Mouse (Mus musculus) yolk sac, embryonic 10.5 days (tissue): ENCODE data around the gene Cdx2.
A peak's percentile ranks its signal among the peaks of the same experiment; 100 is the strongest.

Experiments
- DNase-seq: peaks from one replicate; pipeline ENCODE4 v3.0.0-alpha.2; 2017; ENCODE audit warnings: low spot score

The Cdx2 gene

DNA sequence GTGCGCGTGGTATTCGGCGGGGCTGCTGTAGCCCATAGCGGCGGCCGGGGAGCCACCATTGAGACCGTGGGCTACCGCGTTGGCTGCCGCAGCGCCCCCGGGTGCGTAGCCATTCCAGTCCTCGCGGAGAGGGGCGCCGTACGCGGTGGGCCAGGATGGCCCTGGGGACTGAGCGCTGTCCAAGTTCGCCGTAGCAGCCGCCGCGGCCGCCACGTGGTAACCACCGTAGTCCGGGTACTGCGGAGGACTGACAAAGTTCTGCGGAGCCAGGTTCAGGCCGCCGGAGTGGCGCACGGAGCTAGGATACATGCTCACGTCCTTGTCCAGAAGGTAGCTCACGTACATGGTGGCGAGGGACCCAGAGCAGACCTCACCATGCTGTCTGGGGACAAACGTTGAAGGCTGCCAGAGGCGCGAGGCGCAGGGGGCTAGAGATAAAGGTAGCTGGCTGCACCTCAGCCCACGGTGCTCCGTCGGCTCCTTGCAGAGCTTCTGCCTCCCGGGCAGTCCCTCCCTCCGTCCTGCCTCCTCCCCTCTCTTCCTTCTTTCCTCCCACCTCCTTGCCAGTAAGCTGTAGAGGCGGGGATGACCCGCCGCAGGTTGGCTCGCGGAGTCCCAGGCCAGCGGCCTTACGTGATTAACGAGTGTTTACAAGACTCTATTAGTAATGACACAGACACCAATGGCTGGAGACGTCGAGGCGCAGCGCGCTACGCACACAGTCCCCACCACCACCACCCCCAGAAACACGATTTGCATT is at the start of gene Cdx2:
Cdx2 (minus strand) TSS at position 633 of the 760 bp plus-strand sequence.
- peak; percentile 86 for DNase-seq

DNA sequence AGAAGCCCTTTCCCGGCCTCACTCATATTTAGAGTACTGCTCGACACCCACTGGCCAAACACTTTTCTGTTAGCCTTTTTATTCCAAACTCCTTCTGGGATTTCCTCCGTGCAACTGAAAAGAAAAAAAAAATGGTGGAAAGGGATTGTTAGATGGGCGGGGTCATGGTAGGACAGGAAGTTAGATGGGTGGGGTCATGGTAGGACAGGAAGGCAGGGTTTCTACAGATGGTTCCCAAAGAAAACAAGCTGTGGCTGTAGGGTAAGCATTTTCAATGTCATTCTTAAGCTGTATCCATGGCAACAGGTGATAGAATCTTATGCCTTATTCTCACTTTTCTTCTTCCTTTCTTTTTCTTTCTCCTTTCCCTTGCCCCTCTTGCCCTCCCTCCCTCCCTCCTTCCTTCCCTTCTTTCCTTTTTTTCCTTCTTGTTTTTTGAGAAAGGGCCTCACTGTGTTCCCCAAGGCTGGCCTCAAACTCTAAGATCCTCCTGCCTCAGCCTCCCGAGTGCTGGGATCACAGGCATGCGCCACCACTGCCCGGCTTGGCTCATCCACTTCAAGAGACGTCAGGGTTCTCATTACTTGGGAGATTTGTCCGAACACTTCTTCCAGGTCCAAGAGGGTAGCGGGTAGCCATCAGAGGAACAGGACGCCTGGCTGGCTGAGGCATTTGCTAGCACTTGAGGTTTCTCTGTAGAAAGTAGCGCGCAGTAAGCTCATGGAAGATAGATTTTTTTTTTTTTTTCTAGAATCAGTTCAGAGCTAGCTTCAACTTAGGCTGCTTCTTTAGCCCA is 49.4 kb upstream of the Cdx2 start:
- DNase-seq = no peak

DNA sequence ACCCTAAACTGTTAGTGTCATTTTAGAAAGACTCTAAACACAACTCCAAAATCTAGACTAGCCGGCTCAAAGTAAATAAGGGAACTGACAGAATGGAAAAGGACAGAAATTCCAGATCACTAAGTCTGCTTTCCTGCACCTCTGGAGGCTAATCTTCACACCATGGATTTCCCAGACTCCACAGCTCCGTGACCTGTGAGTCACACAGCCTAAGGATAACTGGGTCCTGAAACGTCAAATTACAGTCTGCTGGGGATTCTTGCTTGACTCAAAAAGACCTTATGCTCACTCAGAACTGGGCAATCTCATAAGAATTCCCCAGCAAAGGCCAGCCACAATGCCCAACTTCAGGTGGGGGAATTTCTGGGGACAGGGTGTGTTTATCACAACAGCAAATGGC is 48.7 kb upstream of the Cdx2 start:
- no peak for DNase-seq

DNA sequence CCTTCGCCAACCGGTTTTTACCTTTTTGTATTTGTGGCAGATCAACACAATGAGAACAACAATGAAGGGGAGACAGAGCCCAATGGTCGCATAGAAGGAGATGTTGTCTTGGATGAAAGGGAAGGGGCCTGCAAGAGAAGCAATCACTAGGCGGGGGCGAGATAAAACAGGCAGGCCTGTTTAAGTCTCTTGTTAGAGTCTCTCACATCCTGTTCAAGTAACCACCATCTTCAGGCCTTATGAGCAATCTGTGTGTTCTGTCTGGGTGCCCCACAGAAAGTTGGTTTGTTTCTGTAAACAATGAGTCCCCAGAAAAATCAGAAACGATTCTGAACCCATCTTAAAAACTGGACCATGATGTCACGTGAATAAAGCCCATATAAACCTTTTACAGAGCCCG is 47.9 kb upstream of the Cdx2 start:
- no peak for DNase-seq

DNA sequence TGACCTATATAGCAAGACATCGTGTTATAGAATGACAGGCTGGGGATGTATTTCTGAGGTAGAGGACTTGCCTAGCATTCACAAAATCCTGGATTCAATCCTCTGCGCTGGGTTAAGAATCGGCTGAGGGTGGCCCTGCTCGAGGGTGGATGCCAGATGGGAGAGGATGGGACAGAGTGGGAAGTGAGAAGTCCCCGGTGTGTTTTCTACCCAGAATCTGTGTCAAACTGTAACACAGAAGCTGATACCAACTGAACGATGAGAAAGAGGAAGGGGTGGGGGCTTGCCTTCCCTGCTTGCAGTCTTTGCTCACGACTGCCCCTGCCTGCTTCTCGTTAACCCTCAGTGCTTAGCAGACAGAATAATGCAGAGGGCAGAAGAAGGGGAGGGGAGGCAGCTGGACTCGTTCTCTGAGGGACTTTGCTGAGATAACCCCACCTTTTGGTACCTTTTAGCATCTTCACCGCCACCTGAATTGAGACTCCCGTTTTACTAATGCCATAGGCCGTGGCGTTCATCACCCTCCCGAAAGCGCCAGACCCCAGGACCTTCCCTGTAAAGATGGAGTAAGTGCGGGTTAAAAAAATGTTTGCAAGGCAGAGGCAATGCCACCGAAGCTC is 47.2 kb upstream of the Cdx2 start:
- DNase-seq = no peak

DNA sequence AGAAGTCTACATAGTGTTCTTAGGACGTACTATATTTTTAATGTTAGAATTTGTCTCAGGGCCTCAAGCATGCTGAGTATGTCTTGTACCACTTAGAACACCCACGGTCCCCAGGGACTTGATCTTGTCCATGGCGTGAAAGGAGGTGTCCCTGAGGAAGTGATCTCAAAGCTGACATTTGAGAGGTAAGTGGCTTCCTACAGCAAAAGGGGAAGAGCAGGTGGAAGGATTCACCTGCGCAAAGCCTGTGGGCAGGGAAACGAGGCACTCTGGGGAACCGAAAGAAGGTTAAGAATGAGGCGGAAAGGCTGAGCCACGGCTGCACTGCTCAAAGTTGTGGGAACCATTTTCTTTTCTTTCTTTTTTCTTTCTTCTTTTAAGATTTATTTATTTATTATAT is 44.9 kb upstream of the Cdx2 start:
- no peak for DNase-seq

DNA sequence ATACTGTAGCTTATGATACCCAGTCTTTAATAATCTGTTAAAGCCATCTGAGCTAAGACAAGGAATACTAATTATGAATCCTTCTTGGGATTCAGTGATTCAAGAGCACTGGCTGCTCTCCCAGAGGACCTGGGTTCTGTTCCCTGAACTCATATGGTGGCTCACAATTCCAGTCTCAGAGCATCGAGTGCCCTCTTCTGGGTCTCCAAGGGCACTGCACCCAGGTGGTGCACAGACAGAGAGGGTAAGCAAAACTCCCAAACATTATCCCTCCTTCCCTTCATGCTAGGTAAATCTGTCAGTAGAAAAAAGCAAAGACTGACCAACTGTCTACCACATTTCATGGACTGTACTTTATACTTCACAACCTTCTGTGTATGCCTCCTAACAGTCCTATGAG is 38.9 kb upstream of the Cdx2 start:
- no peak for DNase-seq

DNA sequence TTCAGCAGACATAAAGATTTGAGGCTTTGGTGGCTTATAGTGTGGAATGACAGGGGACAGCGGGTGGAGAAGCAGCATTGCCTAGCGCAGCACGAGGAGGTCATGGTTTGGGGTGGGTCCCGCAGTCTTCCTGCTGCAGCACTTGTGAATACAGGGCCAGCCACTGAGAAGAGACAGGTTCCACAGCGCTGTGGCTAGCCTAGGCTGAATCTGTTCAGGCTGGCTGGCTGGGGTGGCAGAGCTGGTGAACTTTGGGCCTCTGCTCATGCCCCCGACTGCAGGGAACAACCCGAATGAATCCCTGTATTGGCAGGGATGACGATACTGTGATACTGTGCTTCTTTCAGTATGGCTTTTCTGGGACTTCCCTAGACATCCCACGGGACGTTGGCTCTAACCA is 36.8 kb upstream of the Cdx2 start:
- DNase-seq = no peak

DNA sequence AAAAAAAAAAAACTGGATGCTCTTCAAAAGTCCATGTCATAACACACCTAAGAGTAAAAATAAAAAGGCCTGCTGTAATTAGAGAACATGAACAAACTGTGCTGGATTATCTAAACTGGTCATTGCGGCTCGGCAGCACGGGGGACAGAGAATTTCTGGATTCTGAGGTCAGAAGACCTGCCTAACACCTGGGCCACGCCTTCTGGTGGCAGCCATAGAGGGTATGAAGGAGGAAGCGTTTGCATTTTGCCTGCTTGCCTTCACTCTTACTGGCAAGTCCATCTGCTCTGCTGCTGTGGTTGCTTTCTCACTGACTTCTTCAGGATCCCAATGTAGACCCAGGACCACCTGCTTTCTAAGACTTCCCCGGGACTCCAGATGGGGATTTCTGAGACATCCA is 35.8 kb upstream of the Cdx2 start:
- no peak for DNase-seq

DNA sequence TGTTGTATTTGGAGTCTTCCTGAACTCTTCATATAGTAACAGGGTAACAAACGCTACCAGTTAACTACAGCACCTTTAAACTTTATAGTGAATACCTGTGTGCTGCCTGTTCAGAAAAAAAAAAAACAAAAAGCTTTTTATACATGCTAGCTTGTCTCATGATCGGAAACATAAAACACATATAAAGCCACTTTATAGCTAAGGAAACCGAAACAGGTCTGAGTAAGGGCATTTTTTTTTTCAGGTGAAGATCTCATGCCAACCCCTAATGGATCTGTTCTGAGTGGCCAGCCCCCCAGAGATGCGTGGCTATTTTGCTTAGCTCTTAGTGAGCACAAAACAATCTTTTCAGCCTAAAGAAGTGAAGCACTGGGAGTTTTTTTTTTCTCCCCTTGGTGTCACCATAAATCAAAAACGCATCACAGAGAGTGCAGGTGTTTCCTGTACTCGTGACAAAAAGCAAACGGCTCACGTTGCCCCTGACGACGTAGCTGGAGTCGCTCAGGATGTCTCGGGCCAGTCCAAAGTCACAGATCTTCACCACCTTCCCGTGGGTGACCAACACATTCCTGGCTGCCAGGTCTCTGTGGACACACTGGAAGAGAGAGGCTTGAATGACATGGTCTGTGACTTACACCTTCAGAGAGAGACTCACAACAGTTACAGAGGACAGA is 33.8 kb upstream of the Cdx2 start:
- DNase-seq = no peak

DNA sequence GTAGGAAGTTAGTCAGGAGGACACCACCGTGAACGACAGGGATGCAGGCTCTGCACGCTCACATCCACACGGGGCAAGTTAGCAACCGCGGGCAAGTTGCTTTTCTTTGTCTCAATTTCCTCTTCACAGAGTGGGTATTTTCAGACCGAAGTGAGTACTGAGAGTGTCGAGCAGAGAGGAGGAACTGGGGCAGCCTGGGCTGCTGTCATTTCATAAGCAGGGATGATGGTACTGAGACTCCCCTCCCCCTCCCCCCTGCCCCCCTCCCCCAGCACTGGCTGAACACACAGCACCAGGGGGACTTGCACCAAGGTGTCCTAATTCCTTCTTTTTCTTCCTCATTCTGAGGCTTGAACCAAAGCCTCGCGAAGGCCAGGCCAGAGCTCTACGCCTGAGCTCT is 32.5 kb upstream of the Cdx2 start:
- DNase-seq = no peak

DNA sequence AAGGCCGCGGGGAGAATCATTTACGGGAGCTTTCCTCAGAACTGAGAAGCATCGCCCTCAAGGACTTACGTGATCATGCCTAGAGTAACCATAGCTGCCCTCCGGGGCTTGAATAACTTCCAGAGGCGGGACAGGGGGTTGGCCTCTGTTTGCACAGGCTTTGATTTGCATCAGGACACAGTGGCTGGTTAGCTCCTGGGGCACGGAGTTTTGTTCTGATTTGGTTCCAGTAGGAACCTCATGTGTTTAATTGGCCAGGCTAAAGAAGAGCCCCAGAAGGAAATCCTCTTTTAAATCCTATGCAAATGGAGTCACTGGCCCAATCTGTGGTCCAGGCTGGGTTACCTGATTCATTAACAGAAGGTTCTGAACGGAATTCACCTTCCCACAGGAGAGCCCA is 31.9 kb upstream of the Cdx2 start:
- no peak for DNase-seq

DNA sequence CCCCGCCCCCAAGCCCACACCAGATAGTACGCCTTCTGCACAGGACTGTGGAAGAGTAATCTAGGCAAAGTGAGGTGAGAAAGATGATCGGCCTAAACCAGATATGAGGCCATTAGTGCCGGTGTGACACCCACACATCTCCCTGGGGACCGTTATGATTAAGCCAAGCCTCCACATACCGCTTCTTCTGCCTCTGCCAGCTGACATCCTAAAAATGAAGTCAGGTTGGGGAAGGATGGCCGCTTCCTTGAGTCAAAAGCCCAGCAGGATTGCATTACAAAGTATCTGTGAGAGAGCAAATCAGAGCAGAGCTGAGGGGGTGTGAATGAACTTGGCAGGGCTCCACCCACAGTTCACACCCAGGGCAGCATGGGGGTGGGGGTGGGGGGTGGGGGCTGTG is 25.6 kb upstream of the Cdx2 start:
- DNase-seq = no peak

DNA sequence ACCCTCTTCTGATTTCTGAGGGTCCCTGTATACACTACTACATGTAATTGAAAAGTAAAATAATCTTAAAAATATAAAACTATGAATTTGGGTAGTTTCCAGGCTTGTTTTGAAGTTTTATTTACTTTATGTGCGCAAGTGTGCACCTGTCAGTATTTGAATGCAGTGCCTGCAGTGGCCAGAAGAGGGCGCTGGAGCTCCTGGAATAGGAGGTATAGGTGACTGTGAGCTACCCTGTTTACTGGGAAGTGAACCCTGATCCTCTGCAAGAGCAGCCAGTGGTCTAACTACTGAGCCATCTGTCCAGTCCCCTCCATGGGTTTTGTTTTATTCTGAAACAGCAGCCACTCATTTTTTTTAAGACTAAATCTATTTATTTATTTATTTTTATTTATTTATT is 24.5 kb upstream of the Cdx2 start:
- DNase-seq = no peak

DNA sequence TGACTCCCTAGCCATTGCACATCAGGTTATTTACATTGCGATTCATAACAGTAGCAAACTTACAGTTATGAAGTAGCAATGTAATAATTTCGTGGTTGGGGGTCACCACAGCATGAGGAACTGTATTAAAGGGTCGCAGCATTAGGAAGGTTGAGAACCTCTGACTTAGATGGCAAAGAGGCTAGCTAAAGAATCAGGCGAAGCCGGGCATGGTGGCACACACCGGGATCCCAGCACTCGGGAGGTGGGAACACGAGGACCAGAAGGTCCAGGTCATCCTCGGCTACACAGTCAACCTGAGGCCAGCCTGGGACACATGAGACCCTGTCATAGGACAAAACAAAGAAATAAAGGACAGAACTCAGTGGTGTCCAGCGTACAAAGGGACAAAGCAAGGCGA is 22.9 kb upstream of the Cdx2 start:
- DNase-seq = no peak

DNA sequence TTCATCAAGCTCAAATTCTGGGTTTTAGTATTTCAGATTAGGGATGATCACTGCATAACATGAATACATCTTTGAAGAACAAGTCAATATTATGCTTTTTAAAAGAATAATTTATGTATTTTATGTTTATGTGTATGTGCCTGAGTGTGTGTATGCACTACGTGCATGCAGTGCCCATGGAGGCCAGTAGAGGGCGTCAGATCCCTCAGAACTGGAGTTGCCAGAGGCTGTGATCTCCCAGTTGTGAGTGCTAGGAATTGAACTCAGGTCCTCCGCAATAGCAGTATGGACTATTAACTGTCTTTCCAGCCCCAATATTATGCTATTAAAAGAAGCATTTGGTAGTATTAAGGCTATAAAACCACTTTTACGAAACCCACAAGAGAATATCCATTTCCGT is 20.6 kb upstream of the Cdx2 start:
- DNase-seq = no peak

DNA sequence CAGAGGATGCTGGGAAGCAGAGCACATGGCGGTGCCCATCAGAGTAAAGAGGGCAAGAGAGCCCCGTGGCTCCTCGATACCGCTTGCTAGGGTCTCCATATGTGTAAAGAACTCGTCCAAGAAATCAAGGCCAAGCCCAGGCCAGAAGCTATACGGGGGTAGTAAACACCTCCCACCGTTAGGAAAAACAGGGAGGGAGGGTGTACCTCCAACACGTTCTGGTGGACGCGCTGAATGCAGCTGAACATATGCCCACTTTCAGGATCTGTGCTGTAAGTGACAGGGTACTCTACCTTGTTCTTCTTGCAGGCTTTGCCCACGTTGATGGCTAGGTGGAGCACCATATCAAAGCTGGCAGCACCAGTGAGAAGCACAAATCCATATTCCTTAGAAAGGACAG is 18.9 kb upstream of the Cdx2 start:
- DNase-seq = no peak

DNA sequence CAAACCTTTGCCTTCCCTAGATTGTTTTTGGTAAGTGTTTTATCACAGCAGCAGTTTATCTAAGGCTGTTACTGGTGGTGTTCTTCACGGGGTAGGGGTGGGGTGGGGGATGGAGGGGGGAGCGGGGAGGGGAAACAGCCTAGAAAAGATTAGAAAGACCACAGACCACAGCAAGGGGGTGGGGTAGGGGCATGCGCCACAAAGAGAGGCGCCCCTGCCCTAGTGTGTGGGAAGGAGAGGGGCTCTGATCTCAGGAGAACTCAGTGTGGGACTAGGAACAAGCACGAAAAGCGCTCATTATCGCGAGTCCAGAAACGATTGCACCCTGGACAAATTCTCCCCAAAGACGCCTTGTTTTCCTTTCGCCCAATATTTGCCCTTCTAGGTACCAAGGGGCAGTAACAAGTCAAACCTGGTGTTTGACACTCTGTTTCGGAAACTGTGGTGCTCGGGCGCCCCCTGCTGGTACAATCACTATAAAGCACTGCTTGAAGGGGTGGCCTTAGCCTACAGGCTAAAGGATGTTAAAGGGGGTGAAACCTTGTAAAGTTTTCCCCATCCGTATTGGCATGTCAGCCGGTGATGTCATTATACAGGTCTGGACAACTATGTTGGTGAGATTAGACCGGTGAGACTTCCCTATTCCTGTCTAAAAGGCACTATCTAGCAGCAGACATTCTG is 16.3 kb upstream of the Cdx2 start:
- DNase-seq = peak; percentile 45

DNA sequence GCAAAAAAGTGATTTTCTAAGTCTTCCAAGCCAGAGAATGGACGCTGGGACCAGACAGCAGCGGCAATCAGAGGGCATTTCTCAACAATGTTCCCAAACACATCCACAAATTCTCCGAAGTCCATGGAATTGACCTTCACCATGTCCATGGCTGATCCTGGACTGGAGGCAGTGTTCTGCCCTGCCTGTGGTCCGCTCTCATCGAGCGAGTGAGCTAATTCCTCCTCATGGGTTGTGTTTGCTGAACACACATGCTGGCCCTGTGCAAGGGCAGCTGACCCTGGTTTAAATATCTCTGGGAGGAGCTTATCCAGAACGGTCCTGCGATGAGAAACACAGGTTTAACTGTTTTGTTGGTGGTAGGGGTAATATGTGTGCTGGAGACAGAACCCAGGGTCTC is 15.1 kb upstream of the Cdx2 start, which contains the start of gene Urad:
Urad (minus strand) TSS at position 258 of the 400 bp plus-strand sequence.
- no peak for DNase-seq

DNA sequence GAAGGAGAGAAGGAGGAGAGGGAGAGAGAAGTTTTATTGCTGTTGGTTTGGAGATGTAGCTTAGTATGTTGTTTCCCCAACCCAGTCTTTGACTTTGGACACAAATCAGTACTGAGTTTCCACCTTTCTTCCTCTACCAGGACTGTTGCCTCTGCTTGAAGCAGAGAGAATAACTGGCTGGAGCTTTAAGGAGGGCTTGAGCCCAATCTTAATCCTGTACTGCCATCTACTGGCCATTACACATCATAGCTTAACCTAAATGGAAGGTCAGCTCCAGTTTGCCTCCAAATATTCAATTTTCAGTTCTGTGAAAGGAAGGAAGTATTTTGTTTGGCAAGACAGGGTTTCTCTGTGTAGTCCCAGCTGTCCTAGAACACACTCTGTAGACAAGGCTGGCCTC is 12.6 kb upstream of the Cdx2 start:
- no peak for DNase-seq

DNA sequence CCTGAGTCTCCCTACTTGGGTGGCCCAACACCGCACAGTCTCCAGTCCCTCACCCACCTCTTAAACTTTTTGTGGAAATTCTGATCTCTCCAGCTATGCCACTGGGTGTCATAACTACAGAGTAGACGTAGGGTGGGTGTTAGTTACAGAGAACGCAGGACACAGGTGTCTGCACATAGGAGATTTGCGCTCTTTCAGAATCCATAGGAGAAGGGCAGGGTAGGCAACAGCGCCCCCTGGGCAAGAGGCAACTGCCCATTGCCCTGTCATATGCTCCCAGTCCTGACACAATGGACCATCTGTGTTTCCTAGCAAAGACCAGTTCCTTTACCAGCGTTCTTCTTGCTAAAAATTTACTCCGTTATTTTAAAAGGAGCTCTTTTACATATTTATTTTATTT is 10.9 kb upstream of the Cdx2 start:
- DNase-seq = no peak

DNA sequence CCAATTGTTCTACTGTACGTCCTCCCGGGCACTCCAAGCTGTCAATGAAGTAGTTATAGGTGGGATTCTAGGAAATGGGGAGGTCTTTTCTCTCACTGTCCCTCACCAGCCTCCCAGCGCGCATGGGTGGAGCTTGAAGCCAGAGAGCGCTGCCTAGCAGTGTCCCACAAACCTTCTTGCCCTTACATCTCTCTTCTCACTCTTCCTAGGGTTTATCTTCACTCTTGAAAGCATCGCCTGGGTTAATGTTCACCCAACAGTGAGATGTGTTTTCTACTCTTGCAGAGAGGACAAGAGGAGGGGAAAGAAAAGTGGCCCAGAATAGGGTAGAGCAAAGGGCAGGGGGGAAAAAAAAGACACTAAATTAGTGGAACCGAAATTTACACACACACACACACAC is 10.3 kb upstream of the Cdx2 start:
- DNase-seq = no peak
